Mouse (Mus musculus) embryonic facial prominence, embryonic 15.5 days (tissue): ENCODE measurements at regions not wholly inside any gene's neighbourhood (a gene's known extent, or its start where the extent isn't known, plus 50 kb on each side); places are given as distances from the start of the nearest gene placed in this dataset.

Experiments
- ATAC-seq: fragments of 200-750 bp; cut with Nextera tagmentation; 2 replicates; pipeline ENCODE4 v1.8.0; 2017; ENCODE audit warnings: low read depth, moderate TSS enrichment; ENCODE audit not compliant: insufficient number of reproducible peaks, low FRiP score, low TSS enrichment
- H3K27ac ChIP-seq: fragments of 300-500 bp; sonication (generic); replicated peaks from 2 replicates; pipeline ENCODE4 v1.5.1; 2015; ENCODE audit warnings: mild to moderate bottlenecking, inconsistent platforms
- H3K27me3 ChIP-seq: fragments of 300-500 bp; sonication (generic); 2 replicates; pipeline ENCODE4 v1.6.1; 2015; ENCODE audit warnings: inconsistent platforms
- H3K36me3 ChIP-seq: fragments of 300-500 bp; sonication (generic); 2 replicates; pipeline ENCODE4 v1.6.1; 2015; ENCODE audit warnings: mild to moderate bottlenecking, inconsistent platforms
- H3K4me1 ChIP-seq: fragments of 300-500 bp; sonication (generic); 2 replicates; pipeline ENCODE4 v1.6.1; 2015; ENCODE audit warnings: inconsistent platforms
- H3K4me2 ChIP-seq: fragments of 300-500 bp; sonication (generic); replicated peaks from 2 replicates; pipeline ENCODE4 v1.6.1; 2015; ENCODE audit warnings: mild to moderate bottlenecking, inconsistent platforms
- H3K4me3 ChIP-seq: fragments of 300-500 bp; sonication (generic); replicated peaks from 2 replicates; pipeline ENCODE4 v1.5.1; 2015; ENCODE audit warnings: mild to moderate bottlenecking, inconsistent platforms
- H3K9ac ChIP-seq: fragments of 300-500 bp; sonication (generic); 2 replicates; pipeline ENCODE4 v1.6.1; 2015; ENCODE audit warnings: inconsistent platforms
- H3K9me3 ChIP-seq: fragments of 300-500 bp; sonication (generic); replicated peaks from 2 replicates; pipeline ENCODE4 v1.6.1; 2016; ENCODE audit warnings: inconsistent platforms
- WGBS: fragments of 180-500 bp; shearing (Covaris S2); methylation state at CpG from one replicate; pipeline ENCODE4 v1.1.7; 2015; 5-methylcytosine and 5-hydroxymethylcytosine counted together

- Histone ChIP-seq H3K4me2 (no peak overlapping the region), H3K4me3 (no peak overlapping the region), H3K9me3 (no peaks in the 10 kb centered on the region), H3K27ac (no peak overlapping the region), H3K36me3 (no peaks in the 10 kb centered on the region), H3K27me3 (no peaks in the 10 kb centered on the region), H3K9ac (no peak overlapping the region), H3K4me1 (no peaks in the 10 kb centered on the region)
- ATAC-seq = no peak
- WGBS = 62% methylated on average over 4 of the region's 4 CpGs
These were observed 370.5 kb downstream of the Cdh11 start for GRCm38 (mm10) chr8:102414931-102415330.

- Histone ChIP-seq H3K4me3 (no peak overlapping the region), H3K4me2 (no peak overlapping the region), H3K27me3 (no peaks in the 10 kb centered on the region), H3K36me3 (no peaks in the 10 kb centered on the region), H3K9ac (no peak overlapping the region), H3K4me1 (no peaks in the 10 kb centered on the region), H3K9me3 (no peaks in the 10 kb centered on the region), H3K27ac (no peak overlapping the region)
- no peak for ATAC-seq
- 88% methylated on average over 5 of the region's 5 CpGs for WGBS
These were observed 372.0 kb downstream of the Cdh11 start for GRCm38 (mm10) chr8:102413446-102413845.

- Histone ChIP-seq H3K27ac (no peak overlapping the region), H3K27me3 (no peaks in the 10 kb centered on the region), H3K36me3 (no peaks in the 10 kb centered on the region), H3K9me3 (no peaks in the 10 kb centered on the region), H3K4me2 (no peak overlapping the region), H3K4me1 (no peaks in the 10 kb centered on the region), H3K4me3 (no peak overlapping the region), H3K9ac (no peak overlapping the region)
- 47% methylated on average over 4 of the region's 4 CpGs for WGBS
- ATAC-seq = no peak
These were observed 397.9 kb downstream of the Cdh11 start for GRCm38 (mm10) chr8:102387591-102387990.

GRCm38 (mm10) chr8:102345392-102345791, 440.1 kb downstream of the Cdh11 start:
- no peak overlapping the region for H3K4me2 ChIP-seq
- H3K4me1 ChIP-seq = no peaks in the 10 kb centered on the region
- no peaks in the 10 kb centered on the region for H3K9me3 ChIP-seq
- no peak overlapping the region for H3K9ac ChIP-seq
- H3K27me3 ChIP-seq = no peaks in the 10 kb centered on the region
- H3K27ac ChIP-seq = no peak overlapping the region
- H3K36me3 ChIP-seq = no peaks in the 10 kb centered on the region
- H3K4me3 ChIP-seq = no peak overlapping the region
- 68% methylated on average over 1 of the region's 1 CpGs for WGBS
- ATAC-seq = no peak

- no peaks in the 10 kb centered on the region for H3K9me3 ChIP-seq
- 71% methylated on average over 5 of the region's 5 CpGs for WGBS
- H3K4me1 ChIP-seq = no peaks in the 10 kb centered on the region
- no peak overlapping the region for H3K4me3 ChIP-seq
- H3K36me3 ChIP-seq = no peaks in the 10 kb centered on the region
- H3K27me3 ChIP-seq = no peaks in the 10 kb centered on the region
- ATAC-seq = no peak
- no peak overlapping the region for H3K4me2 ChIP-seq
- H3K27ac ChIP-seq = no peak overlapping the region
- H3K9ac ChIP-seq = no peak overlapping the region
These were observed 452.9 kb downstream of the Cdh11 start for GRCm38 (mm10) chr8:102332511-102332910.

GRCm38 (mm10) chr8:102331151-102331550, 454.3 kb downstream of the Cdh11 start:
- Histone ChIP-seq H3K27me3 (no peaks in the 10 kb centered on the region), H3K9ac (no peak overlapping the region), H3K4me3 (no peak overlapping the region), H3K27ac (no peak overlapping the region), H3K9me3 (no peaks in the 10 kb centered on the region), H3K36me3 (no peaks in the 10 kb centered on the region), H3K4me2 (no peak overlapping the region), H3K4me1 (no peaks in the 10 kb centered on the region)
- ATAC-seq = no peak
- 63% methylated on average over 4 of the region's 4 CpGs for WGBS

- Histone ChIP-seq H3K27me3 (no peaks in the 10 kb centered on the region), H3K4me1 (no peaks in the 10 kb centered on the region), H3K27ac (no peak overlapping the region), H3K9ac (no peak overlapping the region), H3K4me3 (no peak overlapping the region), H3K4me2 (no peak overlapping the region), H3K9me3 (no peaks in the 10 kb centered on the region), H3K36me3 (no peaks in the 10 kb centered on the region)
- no peak for ATAC-seq
- 29% methylated on average over 1 of the region's 1 CpGs for WGBS
These were observed 455.5 kb downstream of the Cdh11 start for GRCm38 (mm10) chr8:102329955-102330354.
